Mouse (Mus musculus): ENCODE data around the gene Tmem242. TPM values are rescaled to one million over a fixed set of nuclear protein-coding genes. Genes with fewer than 3 reads are reported as not detected.
"Not testable (repeated sequence)": the region's sequence is repeated elsewhere in the genome, so short reads cannot be mapped to it uniquely, and the experiment has no call there.

The Tmem242 gene
- polyA plus RNA-seq (2016; fragmentation: Nextera tagmentation; extraction: Ambion mirVana) = 125 and 129 TPM in 2 replicates

DNA sequence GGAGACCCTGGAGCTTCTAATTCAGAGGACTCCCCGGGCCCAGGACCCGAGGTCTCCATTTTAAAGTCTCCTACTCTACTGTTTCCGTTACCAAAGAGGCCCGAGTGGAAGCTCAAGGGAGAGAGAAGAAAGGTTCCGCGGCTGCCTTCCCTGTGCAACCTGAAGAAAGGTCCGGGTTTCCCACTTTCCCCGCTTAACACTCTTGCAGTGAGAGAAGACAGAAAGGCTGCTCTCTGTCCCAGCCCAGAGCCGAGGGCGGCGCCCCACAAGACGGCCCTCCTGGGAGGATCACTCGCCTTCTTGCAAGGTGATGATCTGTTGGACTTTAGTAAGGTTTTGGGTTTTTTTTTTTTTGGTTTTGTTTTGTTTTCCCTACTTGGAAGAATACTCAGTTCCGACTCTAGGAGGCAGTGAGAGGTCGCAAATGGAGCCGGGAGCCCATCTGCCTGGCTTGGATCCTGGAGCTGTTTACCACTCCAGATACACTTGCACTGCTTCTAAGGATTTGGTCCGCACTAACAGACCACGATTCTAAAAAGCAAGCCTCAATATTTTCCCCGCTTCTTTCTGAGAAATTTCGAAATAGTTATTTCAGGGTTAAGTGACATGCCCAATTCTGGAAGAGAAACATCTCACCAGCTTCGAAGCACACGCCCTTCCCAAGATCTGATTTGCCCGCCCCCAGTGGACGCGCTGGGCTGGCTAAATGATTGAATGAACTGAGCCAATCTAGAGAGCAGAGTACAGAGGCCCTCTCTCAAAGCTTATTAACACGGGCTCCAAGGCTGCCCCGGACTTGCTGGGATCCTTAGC lies at the start of gene Tmem242:
TSS of gene Tmem242 (minus strand) at position 101 of the 813 bp plus-strand sequence.
- Histone ChIP-seq H3K27me3 (ENCODE audit: poor library complexity, severe bottlenecking) (peaks cover 8% of the 10 kb centered on the region; the same call in 1 of the 2 replicates), H3K4me3 (peak within 1 kb of the TSS; percentile 77), H3K4me1 (peaks cover 21% of the 10 kb centered on the region), H3K36me3 (replicated peaks) (peaks cover 8% of the 10 kb centered on the region; the same call in 1 of the 2 replicates), H3K9me3 (no peaks in the 10 kb centered on the region), H3K27ac (peak within 1 kb of the TSS; percentile 93)
- peak; percentile 87 for DNase-seq (ENCODE audit: extremely low spot score, low spot score)
- WGBS = under 1% methylated on average over 27 of the region's 27 CpGs

- 79% methylated on average over 9 of the region's 9 CpGs for WGBS
- Histone ChIP-seq H3K27ac (no peak overlapping the region), H3K4me1 (peaks cover 18% of the 10 kb centered on the region), H3K36me3 (replicated peaks) (no peaks in the 10 kb centered on the region), H3K9me3 (no peaks in the 10 kb centered on the region), H3K4me3 (no peak overlapping the region), H3K27me3 (ENCODE audit: poor library complexity, severe bottlenecking) (peaks cover 27% of the 10 kb centered on the region)
- DNase-seq (ENCODE audit: extremely low spot score, low spot score) = no peak
These were observed 48.1 kb upstream of the Tmem242 start for GRCm38 (mm10) chr17:5488156-5488555.

- Histone ChIP-seq H3K27ac (no peak overlapping the region), H3K9me3 (no peaks in the 10 kb centered on the region), H3K36me3 (replicated peaks) (no peaks in the 10 kb centered on the region), H3K4me3 (no peak overlapping the region), H3K27me3 (ENCODE audit: poor library complexity, severe bottlenecking) (peaks cover 15% of the 10 kb centered on the region), H3K4me1 (no peaks in the 10 kb centered on the region)
- 96% methylated on average over 1 of the region's 1 CpGs for WGBS
- DNase-seq (ENCODE audit: extremely low spot score, low spot score) = no peak
These were observed 44.6 kb upstream of the Tmem242 start for GRCm38 (mm10) chr17:5484663-5485062.

GRCm38 (mm10) chr17:5483456-5483855 lies 43.4 kb upstream of the Tmem242 start:
- Histone ChIP-seq H3K27ac (no peak overlapping the region), H3K36me3 (replicated peaks) (no peaks in the 10 kb centered on the region), H3K27me3 (ENCODE audit: poor library complexity, severe bottlenecking) (peaks cover 5% of the 10 kb centered on the region), H3K4me1 (no peaks in the 10 kb centered on the region), H3K4me3 (no peak overlapping the region), H3K9me3 (no peaks in the 10 kb centered on the region)
- WGBS = 70% methylated on average over 4 of the region's 4 CpGs
- DNase-seq (ENCODE audit: extremely low spot score, low spot score) = no peak

- Histone ChIP-seq H3K36me3 (replicated peaks) (no peaks in the 10 kb centered on the region), H3K4me1 (no peaks in the 10 kb centered on the region), H3K9me3 (no peaks in the 10 kb centered on the region), H3K4me3 (no peak overlapping the region), H3K27me3 (ENCODE audit: poor library complexity, severe bottlenecking) (no peaks in the 10 kb centered on the region), H3K27ac (no peak overlapping the region)
- 67% methylated on average over 14 of the region's 14 CpGs for WGBS
- no peak for DNase-seq (ENCODE audit: extremely low spot score, low spot score)
These were observed 36.1 kb upstream of the Tmem242 start for GRCm38 (mm10) chr17:5475960-5476725.

DNA sequence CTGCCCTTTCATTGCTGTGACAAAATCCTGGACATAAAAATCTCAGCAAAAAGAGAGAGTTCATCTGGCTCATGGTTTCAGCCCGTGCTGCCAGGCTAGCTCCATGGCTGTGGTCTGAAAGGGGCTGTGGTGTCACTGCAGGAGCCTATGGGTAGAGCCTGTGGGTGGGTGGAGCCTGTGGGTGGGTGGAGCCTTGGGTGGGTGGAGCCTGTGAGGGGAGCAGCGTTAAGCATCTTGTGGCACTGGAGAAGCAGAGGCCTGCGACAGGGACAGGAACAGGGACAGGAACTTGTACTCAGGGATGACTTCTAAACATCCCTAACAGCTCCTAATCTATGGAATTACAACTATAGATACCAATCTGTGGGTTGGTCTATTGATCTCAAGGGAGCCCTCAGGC lies 32.2 kb upstream of the Tmem242 start:
- no peaks in the 10 kb centered on the region for H3K9me3 ChIP-seq
- H3K4me1 ChIP-seq = no peaks in the 10 kb centered on the region
- DNase-seq (ENCODE audit: extremely low spot score, low spot score) = no peak
- H3K4me3 ChIP-seq = no peak overlapping the region
- no peak overlapping the region for H3K27ac ChIP-seq
- no peaks in the 10 kb centered on the region for H3K27me3 ChIP-seq (ENCODE audit: poor library complexity, severe bottlenecking)
- 44% methylated on average over 3 of the region's 3 CpGs for WGBS
- H3K36me3 ChIP-seq (replicated peaks) = no peaks in the 10 kb centered on the region

DNA sequence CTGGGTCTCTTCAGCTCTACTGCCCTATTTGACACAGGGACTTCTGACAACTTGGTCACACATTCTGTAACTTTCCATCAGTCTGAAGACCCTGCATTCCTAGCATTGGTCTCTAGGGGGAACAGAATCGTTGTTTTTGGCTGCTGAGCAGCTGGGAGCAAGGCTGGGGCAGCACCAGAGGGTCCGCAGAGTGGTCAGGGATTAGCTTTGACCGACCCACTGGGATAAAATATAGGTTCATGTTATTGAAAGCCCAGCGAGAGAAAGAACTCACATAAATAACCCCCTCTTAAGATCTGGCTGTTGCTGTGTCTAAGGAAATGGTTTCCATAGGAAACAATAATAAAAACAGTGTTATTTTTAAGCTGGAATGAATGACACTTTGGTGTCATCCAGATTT lies 27.1 kb upstream of the Tmem242 start:
- no peak for DNase-seq (ENCODE audit: extremely low spot score, low spot score)
- no peaks in the 10 kb centered on the region for H3K36me3 ChIP-seq (replicated peaks)
- no peak overlapping the region for H3K27ac ChIP-seq
- no peaks in the 10 kb centered on the region for H3K4me1 ChIP-seq
- 58% methylated on average over 4 of the region's 4 CpGs for WGBS
- no peak overlapping the region for H3K4me3 ChIP-seq
- H3K27me3 ChIP-seq (ENCODE audit: poor library complexity, severe bottlenecking) = no peaks in the 10 kb centered on the region
- no peaks in the 10 kb centered on the region for H3K9me3 ChIP-seq

DNA sequence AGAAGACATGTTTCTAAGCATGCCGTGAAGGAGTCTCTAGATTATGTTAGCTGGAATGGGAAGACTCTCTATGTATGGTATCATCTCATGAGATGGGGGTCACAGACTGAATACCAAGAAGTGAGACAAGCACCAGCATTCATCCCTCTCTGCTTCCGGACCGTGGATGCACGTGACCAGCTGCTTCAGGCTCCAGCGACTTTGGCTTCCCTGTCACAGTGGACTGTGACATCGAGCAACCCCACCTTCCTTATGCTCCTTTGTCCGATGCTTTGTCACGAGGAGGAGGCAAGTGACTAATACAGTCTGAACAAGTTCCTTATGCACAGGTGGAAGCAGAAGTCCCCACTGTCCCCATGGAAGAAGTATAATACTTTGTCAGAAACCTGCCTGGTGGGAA lies 26.7 kb upstream of the Tmem242 start:
- Histone ChIP-seq H3K27ac (no peak overlapping the region), H3K36me3 (replicated peaks) (no peaks in the 10 kb centered on the region), H3K27me3 (ENCODE audit: poor library complexity, severe bottlenecking) (no peaks in the 10 kb centered on the region), H3K9me3 (no peaks in the 10 kb centered on the region), H3K4me1 (no peaks in the 10 kb centered on the region), H3K4me3 (no peak overlapping the region)
- no peak for DNase-seq (ENCODE audit: extremely low spot score, low spot score)
- 89% methylated on average over 8 of the region's 8 CpGs for WGBS

GRCm38 (mm10) chr17:5463912-5464311 lies 23.9 kb upstream of the Tmem242 start:
- 90% methylated on average over 2 of the region's 2 CpGs for WGBS
- Histone ChIP-seq H3K4me1 (no peaks in the 10 kb centered on the region), H3K27ac (no peak overlapping the region), H3K36me3 (replicated peaks) (no peaks in the 10 kb centered on the region), H3K4me3 (no peak overlapping the region), H3K27me3 (ENCODE audit: poor library complexity, severe bottlenecking) (no peaks in the 10 kb centered on the region), H3K9me3 (no peaks in the 10 kb centered on the region)
- DNase-seq (ENCODE audit: extremely low spot score, low spot score) = no peak

DNA sequence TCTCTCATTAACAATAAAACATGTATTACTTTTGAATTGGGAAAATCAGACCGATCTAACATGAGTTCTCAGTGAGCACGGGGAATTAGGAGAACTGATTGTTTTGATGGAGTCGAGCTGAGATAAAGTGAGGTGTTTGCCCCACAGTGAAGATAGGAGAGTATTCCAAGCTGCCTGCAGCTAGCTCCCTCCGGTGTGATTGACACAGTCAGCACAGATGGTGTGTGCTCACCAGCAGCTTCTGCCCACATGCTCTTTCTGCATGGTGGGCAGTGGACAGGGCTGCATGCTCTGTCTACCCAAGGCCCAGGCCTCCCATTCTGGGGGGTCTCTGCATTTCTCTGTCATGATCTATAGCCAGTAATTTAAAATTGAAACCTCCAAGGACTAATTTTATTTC lies 13.6 kb upstream of the Tmem242 start:
- H3K36me3 ChIP-seq (replicated peaks) = no peaks in the 10 kb centered on the region
- H3K4me3 ChIP-seq = no peak overlapping the region
- WGBS = 87% methylated on average over 4 of the region's 4 CpGs
- no peaks in the 10 kb centered on the region for H3K4me1 ChIP-seq
- DNase-seq (ENCODE audit: extremely low spot score, low spot score) = no peak
- no peak overlapping the region for H3K27ac ChIP-seq
- no peaks in the 10 kb centered on the region; the same call in 1 of the 2 replicates for H3K27me3 ChIP-seq (ENCODE audit: poor library complexity, severe bottlenecking)
- H3K9me3 ChIP-seq = no peaks in the 10 kb centered on the region

GRCm38 (mm10) chr17:5443751-5444150 lies 3.7 kb upstream of the Tmem242 start:
- Histone ChIP-seq H3K27ac (no peak overlapping the region), H3K4me3 (no peak overlapping the region), H3K9me3 (no peaks in the 10 kb centered on the region), H3K4me1 (peaks cover 16% of the 10 kb centered on the region), H3K27me3 (ENCODE audit: poor library complexity, severe bottlenecking) (peaks cover 10% of the 10 kb centered on the region; the same call in 1 of the 2 replicates), H3K36me3 (replicated peaks) (no peaks in the 10 kb centered on the region)
- WGBS = 77% methylated on average over 5 of the region's 5 CpGs
- DNase-seq (ENCODE audit: extremely low spot score, low spot score) = no peak

DNA sequence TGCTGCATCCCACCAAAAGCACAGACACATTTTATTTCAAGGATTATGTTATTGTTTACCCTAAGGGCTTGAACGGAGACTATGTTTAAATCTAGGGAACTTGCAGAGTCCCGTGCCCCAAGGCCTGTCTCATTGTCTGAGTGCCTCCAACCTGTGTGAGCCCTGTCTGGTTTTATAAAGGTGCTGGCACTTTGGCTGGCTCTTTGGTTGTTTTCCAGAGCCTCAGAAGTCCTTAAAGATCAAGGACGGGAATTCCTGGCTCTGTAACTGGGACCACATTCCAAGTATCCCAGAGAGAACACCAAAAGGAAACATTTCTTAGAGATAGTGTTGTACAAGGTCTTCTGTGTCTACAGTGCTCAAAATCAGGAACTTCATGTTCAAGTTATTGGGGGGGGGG lies 3.2 kb upstream of the Tmem242 start:
- peaks cover 21% of the 10 kb centered on the region for H3K4me1 ChIP-seq
- no peak overlapping the region for H3K4me3 ChIP-seq
- H3K27ac ChIP-seq = no peak overlapping the region
- no peak for DNase-seq (ENCODE audit: extremely low spot score, low spot score)
- no peaks in the 10 kb centered on the region for H3K9me3 ChIP-seq
- peaks cover 9% of the 10 kb centered on the region; the same call in 1 of the 2 replicates for H3K27me3 ChIP-seq (ENCODE audit: poor library complexity, severe bottlenecking)
- 75% methylated on average over 3 of the region's 3 CpGs for WGBS
- peaks cover 1% of the 10 kb centered on the region; the same call in 1 of the 2 replicates for H3K36me3 ChIP-seq (replicated peaks)

DNA sequence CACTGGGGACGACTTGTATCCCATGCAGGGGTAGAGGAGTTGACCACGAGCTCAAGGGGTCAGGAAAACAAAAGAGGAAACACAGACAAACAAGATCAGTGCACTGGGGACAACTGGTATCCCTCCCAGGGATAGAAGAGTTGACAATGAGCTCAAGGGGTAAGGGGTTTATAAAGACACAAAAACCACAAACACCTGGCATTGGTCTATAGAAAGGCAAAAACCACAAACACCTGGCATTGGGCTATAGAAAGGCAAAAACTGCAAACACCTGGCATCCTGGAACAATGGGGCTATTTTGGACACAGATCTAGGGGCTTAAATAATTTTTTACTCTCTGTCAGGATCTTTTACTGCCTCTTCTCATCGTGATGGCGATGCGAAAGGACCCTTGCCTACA lies 2.3 kb upstream of the Tmem242 start:
- H3K27ac ChIP-seq; H3K9me3 ChIP-seq; H3K36me3 ChIP-seq (replicated peaks); H3K27me3 ChIP-seq (ENCODE audit: poor library complexity, severe bottlenecking); DNase-seq (ENCODE audit: extremely low spot score, low spot score); H3K4me3 ChIP-seq: not testable (repeated sequence)
- H3K4me1 ChIP-seq = peaks cover 21% of the 10 kb centered on the region
- 84% methylated on average over 5 of the region's 5 CpGs for WGBS
